Comparison of ENCODE assay signal across 8 mouse cellular contexts in genomic region chr2:139381628-139382027, GRCm38 (mm10).
DNase-seq lines count a peak whose midpoint lies in the region; ATAC-seq and TF ChIP-seq lines count a peak whose summit lies in the region.

No protein-coding gene starts in this region.

- H3K4me1 ChIP-seq in kidney, embryonic 16.5 days (ENCODE audit: insufficient read depth, low read length): no peaks in the 10 kb centered on the region
- H3K4me1 ChIP-seq in limb, embryonic 13.5 days: no peaks in the 10 kb centered on the region
- no peaks in the 10 kb centered on the region for H3K4me1 ChIP-seq in midbrain, postnatal 0 days (ENCODE audit: insufficient read depth, low read length)

- no peak overlapping the region for H3K27ac ChIP-seq in kidney, embryonic 16.5 days (ENCODE audit: low read length)
- H3K27ac ChIP-seq in limb, embryonic 13.5 days: no peak overlapping the region
- H3K27ac ChIP-seq in midbrain, postnatal 0 days (ENCODE audit: low read depth, low read length): no peak overlapping the region

- H3K4me2 ChIP-seq in kidney, embryonic 16.5 days (replicated peaks; ENCODE audit: low read depth, low read length): no peak overlapping the region
- no peak overlapping the region for H3K4me2 ChIP-seq in limb, embryonic 13.5 days (replicated peaks)
- H3K4me2 ChIP-seq in midbrain, postnatal 0 days (ENCODE audit: low read depth, low read length, poor library complexity, severe bottlenecking): no peak overlapping the region

- no peak overlapping the region for H3K4me3 ChIP-seq in C2C12 (ENCODE audit: insufficient read depth, poor library complexity, severe bottlenecking)
- H3K4me3 ChIP-seq in kidney, embryonic 16.5 days (ENCODE audit: low read length): no peak overlapping the region
- H3K4me3 ChIP-seq in limb, embryonic 13.5 days: no peak overlapping the region
- H3K4me3 ChIP-seq in midbrain, postnatal 0 days (ENCODE audit: low read depth, low read length): no peak overlapping the region

- H3K27me3 ChIP-seq in C2C12 (ENCODE audit: control insufficient read depth, insufficient read depth, insufficient read length): no peaks in the 10 kb centered on the region
- no peaks in the 10 kb centered on the region for H3K27me3 ChIP-seq in kidney, embryonic 16.5 days (ENCODE audit: insufficient read depth, low read length)
- no peaks in the 10 kb centered on the region for H3K27me3 ChIP-seq in limb, embryonic 13.5 days
- no peaks in the 10 kb centered on the region for H3K27me3 ChIP-seq in midbrain, postnatal 0 days (ENCODE audit: insufficient read depth, low read length)

- WGBS in kidney, embryonic 16.5 days: 4% methylated on average over 1 of the region's 1 CpGs
- 0% methylated on average over 1 of the region's 1 CpGs for WGBS in limb, embryonic 13.5 days
- WGBS in midbrain, postnatal 0 days: 0% methylated on average over 1 of the region's 1 CpGs

- no peak overlapping the region for H3ac ChIP-seq in C2C12 (ENCODE audit: control insufficient read depth, insufficient read length, low read depth)

- H3K79me2 ChIP-seq in C2C12 (ENCODE audit: control insufficient read depth, insufficient read depth): no peaks in the 10 kb centered on the region

- H3K9ac ChIP-seq in kidney, embryonic 16.5 days (replicated peaks; ENCODE audit: low read length): no peak overlapping the region
- H3K9ac ChIP-seq in limb, embryonic 13.5 days: no peak overlapping the region
- H3K9ac ChIP-seq in midbrain, postnatal 0 days (replicated peaks; ENCODE audit: low read length, poor library complexity, severe bottlenecking): no peak overlapping the region

- peak; percentile 77 for DNase-seq in adrenal gland, postnatal 10 days
- DNase-seq in embryo, embryonic 9.5 days (ENCODE audit: extremely low spot score): peak; percentile 74
- DNase-seq in heart, adult 9 months (ENCODE audit: low spot score in 2 of 2): peak; percentile 6 to 19
- DNase-seq in midbrain, postnatal 0 days (ENCODE audit: low spot score): peak; percentile 91
- DNase-seq in thymus, postnatal 0 days (ENCODE audit: low spot score): peak; percentile 44

- peak; percentile 89 for ATAC-seq in kidney, embryonic 16.5 days (ENCODE audit: low FRiP score, low TSS enrichment)
- ATAC-seq in limb, embryonic 13.5 days (ENCODE audit: low FRiP score, low read depth): peak; percentile 83
- peak; percentile 80 for ATAC-seq in midbrain, postnatal 0 days (ENCODE audit: low FRiP score)

- no peaks in the 10 kb centered on the region for H3K79me3 ChIP-seq in C2C12 (ENCODE audit: low read depth)

- peak; percentile 42 for TF ChIP-seq CTCF in C2C12 (IDR thresholded peaks at IDR 0.05; ENCODE audit: control insufficient read depth, insufficient read depth, insufficient read length)
- TF ChIP-seq CTCF in midbrain, postnatal 0 days (IDR thresholded peaks at IDR 0.05): peak; percentile 95

- H3K9me3 ChIP-seq in kidney, embryonic 16.5 days (ENCODE audit: low read length): no peaks in the 10 kb centered on the region
- H3K9me3 ChIP-seq in limb, embryonic 13.5 days: no peaks in the 10 kb centered on the region
- H3K9me3 ChIP-seq in midbrain, postnatal 0 days (ENCODE audit: low read length): no peaks in the 10 kb centered on the region

- no peaks in the 10 kb centered on the region for H3K36me3 ChIP-seq in C2C12 (ENCODE audit: control insufficient read depth, insufficient read depth)
- no peaks in the 10 kb centered on the region for H3K36me3 ChIP-seq in kidney, embryonic 16.5 days (ENCODE audit: insufficient read depth, low read length)
- H3K36me3 ChIP-seq in limb, embryonic 13.5 days: no peaks in the 10 kb centered on the region
- H3K36me3 ChIP-seq in midbrain, postnatal 0 days (ENCODE audit: insufficient read depth, low read length): no peaks in the 10 kb centered on the region

TF ChIP-seq in C2C12, 6 proteins besides CTCF, POLR2A, EP300 and RAD21:
- TF ChIP-seq MYOD1 (IDR thresholded peaks at IDR 0.05; ENCODE audit: control insufficient read depth, insufficient read length, low read depth) (no peak), USF1 (IDR thresholded peaks at IDR 0.05; ENCODE audit: low read depth) (no peak), CEBPB (IDR thresholded peaks at IDR 0.05; ENCODE audit: low read depth) (no peak), MAX (IDR thresholded peaks at IDR 0.05) (no peak), FOSL1 (IDR thresholded peaks at IDR 0.05; ENCODE audit: insufficient read depth, low read length, poor library complexity, severe bottlenecking) (no peak), MYOG (IDR thresholded peaks at IDR 0.05; ENCODE audit: control insufficient read depth, extremely low read depth, insufficient read length) (no peak)
TF ChIP-seq in C2C12: peak in this region for 0.

Comparison
In these comparisons a context has a peak if more than half of its experiments do, and no peak if none do; other contexts are left out.
1. DNase-seq: peak in every context shown above with its lines; median percentile 91 in midbrain, postnatal 0 days; 77 in adrenal gland, postnatal 10 days; 74 in embryo, embryonic 9.5 days; 44 in thymus, postnatal 0 days; 12 in heart, adult 9 months.